Mouse (Mus musculus): ENCODE results near the gene Hist1h2bj. TPM values are rescaled to one million over a fixed set of nuclear protein-coding genes. Genes with fewer than 3 reads are reported as not detected.
"Not testable (repeated sequence)": the region's sequence is repeated elsewhere in the genome, so short reads cannot be mapped to it uniquely, and the experiment has no call there.

Hist1h2bj gene
- total RNA-seq, 2 experiments from 2014 or later, result 53.8 to 62.6 TPM

- intact Hi-C loops (cut with DNase I), result loop anchor here (10.0 kb wide), 1 partner anchor 302 kb away; the partner anchor contains the start of gene Hist1h4j
- no peak for DNase-seq
These were observed 6.7 kb upstream of the Hist1h2bj start for GRCm38 (mm10) chr13:22036149-22036956.

GRCm38 (mm10) chr13:22036986-22037385 lies 6.0 kb upstream of the Hist1h2bj start:
- no peak for DNase-seq
- intact Hi-C loops (cut with DNase I), result loop anchor here (10.0 kb wide), 1 partner anchor 302 kb away; the partner anchor contains the start of gene Hist1h4j

- no peak for DNase-seq
- intact Hi-C loops (cut with DNase I), result loop anchor here (10.0 kb wide), 1 partner anchor 303 kb away; the partner anchor contains the start of gene Hist1h4j
These were observed 5.6 kb upstream of the Hist1h2bj start for GRCm38 (mm10) chr13:22037415-22037814.

GRCm38 (mm10) chr13:22039364-22039763 lies 3.6 kb upstream of the Hist1h2bj start:
- DNase-seq, result no peak
- intact Hi-C loops (cut with DNase I), result loop anchor here (10.0 kb wide), 1 partner anchor 305 kb away; the partner anchor contains the start of gene Hist1h4j

- intact Hi-C loops (cut with DNase I), result loop anchor here (10.0 kb wide), 1 partner anchor 305 kb away; the partner anchor contains the start of gene Hist1h4j
- no peak for DNase-seq
These were observed 3.0 kb upstream of the Hist1h2bj start for GRCm38 (mm10) chr13:22039951-22040463.

- intact Hi-C loops (cut with DNase I), result no loop called here
- no peak for DNase-seq
These were observed 2.4 kb upstream of the Hist1h2bj start for GRCm38 (mm10) chr13:22040464-22041141.

- peak; percentile 97 for DNase-seq
- intact Hi-C loops (cut with DNase I), result not testable (repeated sequence)
These were observed 1.9 kb upstream of the Hist1h2bj start, which contains the start of gene Hist1h4i for GRCm38 (mm10) chr13:22041142-22041536. TSS of gene Hist1h4i (minus strand) at chr13:22041362.

GRCm38 (mm10) chr13:22041651-22042567 lies 1.1 kb upstream of the Hist1h2bj start:
- intact Hi-C loops (cut with DNase I), result no loop called here
- peak; percentile 43 for DNase-seq

- intact Hi-C loops (cut with DNase I), result no loop called here
- no peak for DNase-seq
These were observed 753 bp downstream of the Hist1h2bj start for GRCm38 (mm10) chr13:22043503-22044431.

- no peak for DNase-seq
- intact Hi-C loops (cut with DNase I), result no loop called here
These were observed 1.6 kb downstream of the Hist1h2bj start for GRCm38 (mm10) chr13:22044432-22045155.

- intact Hi-C loops (cut with DNase I), result no loop called here
- DNase-seq, result no peak
These were observed 2.3 kb downstream of the Hist1h2bj start for GRCm38 (mm10) chr13:22045311-22045710.

- intact Hi-C loops (cut with DNase I), result no loop called here
- no peak for DNase-seq
These were observed 6.0 kb downstream of the Hist1h2bj start for GRCm38 (mm10) chr13:22049041-22049440.

GRCm38 (mm10) chr13:22049737-22050440 lies 6.9 kb downstream of the Hist1h2bj start:
- peak; percentile 52 for DNase-seq
- intact Hi-C loops (cut with DNase I), result loop anchor here (5.0 to 10.0 kb wide), 2 partner anchors 1235 to 1352 kb away; no protein-coding TSS in a partner anchor

GRCm38 (mm10) chr13:22050591-22051522 lies 7.8 kb downstream of the Hist1h2bj start:
- intact Hi-C loops (cut with DNase I), result loop anchor here (5.0 to 10.0 kb wide), 2 partner anchors 1234 to 1351 kb away; no protein-coding TSS in a partner anchor
- peak; percentile 94 for DNase-seq

GRCm38 (mm10) chr13:22051523-22051859 lies 8.5 kb downstream of the Hist1h2bj start:
- DNase-seq, result no peak
- intact Hi-C loops (cut with DNase I), result loop anchor here (5.0 to 10.0 kb wide), 2 partner anchors 1233 to 1351 kb away; no protein-coding TSS in a partner anchor

GRCm38 (mm10) chr13:22053754-22054153 lies 10.7 kb downstream of the Hist1h2bj start:
- intact Hi-C loops (cut with DNase I), result loop anchor here (5.0 to 10.0 kb wide), 2 partner anchors 1231 to 1349 kb away; no protein-coding TSS in a partner anchor
- no peak for DNase-seq

Data from left cerebral cortex, postnatal 4 days (tissue).